Mouse (Mus musculus): ENCODE measurements around the gene Tmem39b.
"Not testable (repeated sequence)": the region's sequence is repeated elsewhere in the genome, so short reads cannot be mapped to it uniquely, and the experiment has no call there.

The Tmem39b gene

GRCm38 (mm10) chr4:129696158-129696985, at the start of gene Tmem39b:
Gene Tmem39b, minus strand, starts transcription at chr4:129696838.
- peak; percentile 88 for DNase-seq

- no peak for DNase-seq
Measured at GRCm38 (mm10) chr4:129746106-129746505, 49.5 kb upstream of the Tmem39b start.

- no peak for DNase-seq
Measured at GRCm38 (mm10) chr4:129743494-129743893, 46.9 kb upstream of the Tmem39b start.

- no peak for DNase-seq
Measured at GRCm38 (mm10) chr4:129743010-129743390, 46.4 kb upstream of the Tmem39b start.

GRCm38 (mm10) chr4:129742232-129743009, 45.8 kb upstream of the Tmem39b start, which contains the start of gene Khdrbs1:
Gene Khdrbs1, minus strand, starts transcription at chr4:129742303.
- peak; percentile 96 for DNase-seq

GRCm38 (mm10) chr4:129741974-129742231, 45.3 kb upstream of the Tmem39b start:
- no peak for DNase-seq

- DNase-seq: peak; percentile 33
Measured at GRCm38 (mm10) chr4:129741251-129741973, 44.8 kb upstream of the Tmem39b start.

GRCm38 (mm10) chr4:129739111-129739645, 42.5 kb upstream of the Tmem39b start:
- no peak for DNase-seq

GRCm38 (mm10) chr4:129736173-129736572, 39.5 kb upstream of the Tmem39b start:
- DNase-seq: no peak

- not testable (repeated sequence) for DNase-seq
Measured at GRCm38 (mm10) chr4:129735485-129735884, 38.8 kb upstream of the Tmem39b start.

- DNase-seq: no peak
Measured at GRCm38 (mm10) chr4:129731423-129731822, 34.8 kb upstream of the Tmem39b start.

- no peak for DNase-seq
Measured at GRCm38 (mm10) chr4:129716310-129716709, 19.7 kb upstream of the Tmem39b start.

GRCm38 (mm10) chr4:129709486-129710129, 13.0 kb upstream of the Tmem39b start:
- DNase-seq: no peak

GRCm38 (mm10) chr4:129706750-129707149, 10.1 kb upstream of the Tmem39b start:
- DNase-seq: no peak

- no peak for DNase-seq
Measured at GRCm38 (mm10) chr4:129702454-129702853, 5.8 kb upstream of the Tmem39b start.

GRCm38 (mm10) chr4:129701503-129702377, 5.1 kb upstream of the Tmem39b start:
- DNase-seq: peak; percentile 75

- DNase-seq: not testable (repeated sequence)
Measured at GRCm38 (mm10) chr4:129700661-129701060, 4.0 kb upstream of the Tmem39b start.

GRCm38 (mm10) chr4:129700216-129700615, 3.6 kb upstream of the Tmem39b start:
- no peak for DNase-seq

- no peak for DNase-seq
Measured at GRCm38 (mm10) chr4:129697191-129697590, 553 bp upstream of the Tmem39b start.

GRCm38 (mm10) chr4:129695815-129696157, 852 bp downstream of the Tmem39b start:
- no peak for DNase-seq

GRCm38 (mm10) chr4:129684531-129684930, 12.1 kb downstream of the Tmem39b start:
- no peak for DNase-seq
